Mouse (Mus musculus): ENCODE measurements around the gene Nmt2. TPM values are rescaled to one million over a fixed set of nuclear protein-coding genes. Genes with fewer than 3 reads are reported as not detected.

The Nmt2 gene
- total and polyA plus RNA-seq, 2 experiments from 2014 or later, result 92.8 to 101 TPM

- WGBS, result 79% methylated on average over 2 of the region's 2 CpGs
- DNase-seq, result no peak
- Histone ChIP-seq H3K9me3 (ENCODE audit: low read length) (no peaks in the 10 kb centered on the region), H3K36me3 (ENCODE audit: insufficient read depth) (no peaks in the 10 kb centered on the region), H3K4me3 (ENCODE audit: low read depth, low read length) (no peak overlapping the region), H3K27ac (ENCODE audit: low read depth, low read length) (no peak overlapping the region), H3K4me1 (ENCODE audit: insufficient read depth) (no peaks in the 10 kb centered on the region), H3K9ac (no peak overlapping the region), H3K4me2 (ENCODE audit: low read depth) (no peak overlapping the region), H3K27me3 (ENCODE audit: insufficient read depth, low read length) (no peaks in the 10 kb centered on the region)
- no peak for TF ChIP-seq CTCF (IDR thresholded peaks at IDR 0.05; ENCODE audit: low read depth)
- no peak for ATAC-seq
Measured at GRCm38 (mm10) chr2:3276106-3276505, 7.9 kb upstream of the Nmt2 start.

- DNase-seq, result no peak
- Histone ChIP-seq H3K4me1 (ENCODE audit: insufficient read depth) (no peaks in the 10 kb centered on the region), H3K9me3 (ENCODE audit: low read length) (no peaks in the 10 kb centered on the region), H3K27ac (ENCODE audit: low read depth, low read length) (no peak overlapping the region), H3K27me3 (ENCODE audit: insufficient read depth, low read length) (no peaks in the 10 kb centered on the region), H3K36me3 (ENCODE audit: insufficient read depth) (no peaks in the 10 kb centered on the region), H3K9ac (no peak overlapping the region), H3K4me2 (ENCODE audit: low read depth) (no peak overlapping the region), H3K4me3 (ENCODE audit: low read depth, low read length) (no peak overlapping the region)
- ATAC-seq, result no peak
- WGBS, result 81% methylated on average over 7 of the region's 7 CpGs
- no peak for TF ChIP-seq CTCF (IDR thresholded peaks at IDR 0.05; ENCODE audit: low read depth)
Measured at GRCm38 (mm10) chr2:3277502-3277901, 6.5 kb upstream of the Nmt2 start.

- Histone ChIP-seq H3K27me3 (ENCODE audit: insufficient read depth, low read length) (no peaks in the 10 kb centered on the region), H3K9me3 (ENCODE audit: low read length) (no peaks in the 10 kb centered on the region), H3K36me3 (ENCODE audit: insufficient read depth) (no peaks in the 10 kb centered on the region), H3K9ac (no peak overlapping the region), H3K4me3 (ENCODE audit: low read depth, low read length) (no peak overlapping the region), H3K27ac (ENCODE audit: low read depth, low read length) (no peak overlapping the region), H3K4me2 (ENCODE audit: low read depth) (no peak overlapping the region), H3K4me1 (ENCODE audit: insufficient read depth) (peaks cover 7% of the 10 kb centered on the region)
- TF ChIP-seq CTCF (IDR thresholded peaks at IDR 0.05; ENCODE audit: low read depth), result no peak
- 74% methylated on average over 4 of the region's 4 CpGs for WGBS
- ATAC-seq (no peak), DNase-seq (no peak)
Measured at GRCm38 (mm10) chr2:3281311-3281710, 2.7 kb upstream of the Nmt2 start.

GRCm38 (mm10) chr2:3282866-3283601 is 978 bp upstream of the Nmt2 start:
- no peaks in the 10 kb centered on the region for H3K36me3 ChIP-seq (ENCODE audit: insufficient read depth)
- no peaks in the 10 kb centered on the region for H3K9me3 ChIP-seq (ENCODE audit: low read length)
- peak overlapping the region; percentile 76 for H3K9ac ChIP-seq
- WGBS, result 9% methylated on average over 12 of the region's 12 CpGs
- peak; percentile 8 for ATAC-seq
- H3K4me1 ChIP-seq (ENCODE audit: insufficient read depth), result peaks cover 14% of the 10 kb centered on the region
- H3K27ac ChIP-seq (ENCODE audit: low read depth, low read length), result peak overlapping the region; percentile 98
- no peak for TF ChIP-seq CTCF (IDR thresholded peaks at IDR 0.05; ENCODE audit: low read depth)
- peak overlapping the region; percentile 68 for H3K4me2 ChIP-seq (ENCODE audit: low read depth)
- DNase-seq, result peak; percentile 5
- peak overlapping the region; percentile 92 for H3K4me3 ChIP-seq (ENCODE audit: low read depth, low read length)
- no peaks in the 10 kb centered on the region for H3K27me3 ChIP-seq (ENCODE audit: insufficient read depth, low read length)

GRCm38 (mm10) chr2:3284473-3285180 is 615 bp downstream of the Nmt2 start:
- Histone ChIP-seq H3K9me3 (ENCODE audit: low read length) (no peaks in the 10 kb centered on the region), H3K27ac (ENCODE audit: low read depth, low read length) (peak overlapping the region; percentile 98), H3K4me1 (ENCODE audit: insufficient read depth) (peaks cover 14% of the 10 kb centered on the region), H3K9ac (peak overlapping the region; percentile 94), H3K36me3 (ENCODE audit: insufficient read depth) (no peaks in the 10 kb centered on the region), H3K4me3 (ENCODE audit: low read depth, low read length) (peak overlapping the region; percentile 92), H3K27me3 (ENCODE audit: insufficient read depth, low read length) (no peaks in the 10 kb centered on the region), H3K4me2 (ENCODE audit: low read depth) (peak overlapping the region; percentile 68)
- under 1% methylated on average over 60 of the region's 60 CpGs for WGBS
- DNase-seq (no peak), ATAC-seq (peak; percentile 5)
- no peak; the same call in 1 of the 2 replicates for TF ChIP-seq CTCF (IDR thresholded peaks at IDR 0.05; ENCODE audit: low read depth)

- no peaks in the 10 kb centered on the region for H3K9me3 ChIP-seq (ENCODE audit: low read length)
- peaks cover 14% of the 10 kb centered on the region for H3K4me1 ChIP-seq (ENCODE audit: insufficient read depth)
- TF ChIP-seq CTCF (IDR thresholded peaks at IDR 0.05; ENCODE audit: low read depth), result no peak
- DNase-seq, result no peak
- peak overlapping the region; percentile 98 for H3K27ac ChIP-seq (ENCODE audit: low read depth, low read length)
- H3K27me3 ChIP-seq (ENCODE audit: insufficient read depth, low read length), result no peaks in the 10 kb centered on the region
- WGBS, result 0% methylated on average over 6 of the region's 6 CpGs
- peak overlapping the region; percentile 68 for H3K4me2 ChIP-seq (ENCODE audit: low read depth)
- H3K36me3 ChIP-seq (ENCODE audit: insufficient read depth), result no peaks in the 10 kb centered on the region
- H3K9ac ChIP-seq, result peak overlapping the region; percentile 94
- ATAC-seq, result no peak
- H3K4me3 ChIP-seq (ENCODE audit: low read depth, low read length), result peak overlapping the region; percentile 92
Measured at GRCm38 (mm10) chr2:3285181-3285530, 1.1 kb downstream of the Nmt2 start.

- no peaks in the 10 kb centered on the region for H3K9me3 ChIP-seq (ENCODE audit: low read length)
- H3K4me2 ChIP-seq (ENCODE audit: low read depth), result peak overlapping the region; percentile 68
- H3K4me1 ChIP-seq (ENCODE audit: insufficient read depth), result peaks cover 14% of the 10 kb centered on the region
- no peaks in the 10 kb centered on the region for H3K27me3 ChIP-seq (ENCODE audit: insufficient read depth, low read length)
- H3K27ac ChIP-seq (ENCODE audit: low read depth, low read length), result no peak overlapping the region
- DNase-seq (no peak), ATAC-seq (no peak)
- 74% methylated on average over 3 of the region's 3 CpGs for WGBS
- H3K4me3 ChIP-seq (ENCODE audit: low read depth, low read length), result peak overlapping the region; percentile 92
- H3K36me3 ChIP-seq (ENCODE audit: insufficient read depth), result no peaks in the 10 kb centered on the region
- TF ChIP-seq CTCF (IDR thresholded peaks at IDR 0.05; ENCODE audit: low read depth), result no peak
- H3K9ac ChIP-seq, result no peak overlapping the region
Measured at GRCm38 (mm10) chr2:3285709-3286108, 1.7 kb downstream of the Nmt2 start.

All from forebrain, postnatal 0 days (tissue).